Mouse (Mus musculus): ENCODE data around the gene March6.

March6 gene

GRCm38 (mm10) chr15:31417796-31418685 lies 112.8 kb downstream of the March6 start:
- intact Hi-C loops (cut with DNase I) = no loop called here

- intact Hi-C loops (cut with DNase I) = no loop called here
Observed at GRCm38 (mm10) chr15:31417409-31417795, 113.5 kb downstream of the March6 start.

- intact Hi-C loops (cut with DNase I) = no loop called here
Observed at GRCm38 (mm10) chr15:31415181-31415580, 115.7 kb downstream of the March6 start.

GRCm38 (mm10) chr15:31414179-31414898 lies 116.5 kb downstream of the March6 start:
- intact Hi-C loops (cut with DNase I) = no loop called here

GRCm38 (mm10) chr15:31413662-31414061 lies 117.2 kb downstream of the March6 start:
- intact Hi-C loops (cut with DNase I) = no loop called here

- intact Hi-C loops (cut with DNase I) = no loop called here
Observed at GRCm38 (mm10) chr15:31412933-31413332, 117.9 kb downstream of the March6 start.

GRCm38 (mm10) chr15:31412436-31412835 lies 118.4 kb downstream of the March6 start:
- intact Hi-C loops (cut with DNase I) = no loop called here

- intact Hi-C loops (cut with DNase I) = no loop called here
Observed at GRCm38 (mm10) chr15:31407490-31407889, 123.4 kb downstream of the March6 start.

- intact Hi-C loops (cut with DNase I) = no loop called here
Observed at GRCm38 (mm10) chr15:31406881-31407280, 124.0 kb downstream of the March6 start.
